Mouse (Mus musculus) left cerebral cortex, postnatal 4 days (tissue): ENCODE data around the gene Kank4. TPM values are rescaled to one million over a fixed set of nuclear protein-coding genes. Genes with fewer than 3 reads are reported as not detected.

Experiments used
- DNase-seq: peaks from one replicate; pipeline ENCODE4 v3.0.0-alpha.2; 2022
- intact Hi-C: fragments of 180-260 bp; cut with DNase I; formaldehyde crosslinking; loops from one replicate; pipeline ENCODE4 v1.15.1; 2025
- total RNA-seq, 2 experiments: library from RNA; stranded (reverse); gene quantifications; 2 replicates each; pipeline ENCODE4 v1.2.3; 2021

The Kank4 gene
- total RNA-seq, 2 experiments from 2014 or later, result 2.0 to 2.3 TPM

- DNase-seq, result no peak
- intact Hi-C loops, result no loop called here
Observed at GRCm38 (mm10) chr4:98778219-98778618, 39.1 kb downstream of the Kank4 start.

DNA sequence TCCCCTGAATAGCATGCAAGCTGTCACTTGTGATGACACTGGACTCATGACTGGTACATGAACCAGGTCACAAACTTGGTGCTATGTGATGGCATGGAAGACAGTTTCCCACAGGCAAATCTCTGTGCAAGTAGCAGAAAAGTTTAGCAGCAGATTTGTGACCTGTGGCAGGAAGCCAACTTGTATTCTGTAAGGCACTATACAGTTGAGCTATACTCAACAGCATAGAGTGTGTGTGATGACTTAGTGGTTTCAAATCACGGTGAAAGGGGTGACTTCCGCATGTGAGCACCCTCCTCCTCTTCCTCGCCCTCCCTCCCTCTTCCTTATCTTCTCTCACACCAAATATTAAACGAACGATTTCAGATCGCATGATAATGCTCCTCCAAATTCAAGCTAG, 39.9 kb downstream of the Kank4 start:
- intact Hi-C loops, result no loop called here

GRCm38 (mm10) chr4:98776721-98777427, 40.5 kb downstream of the Kank4 start:
- intact Hi-C loops, result no loop called here
- DNase-seq, result no peak

More for the DNA sequence above, 39.9 kb downstream of the Kank4 start:
- DNase-seq, result no peak

DNA sequence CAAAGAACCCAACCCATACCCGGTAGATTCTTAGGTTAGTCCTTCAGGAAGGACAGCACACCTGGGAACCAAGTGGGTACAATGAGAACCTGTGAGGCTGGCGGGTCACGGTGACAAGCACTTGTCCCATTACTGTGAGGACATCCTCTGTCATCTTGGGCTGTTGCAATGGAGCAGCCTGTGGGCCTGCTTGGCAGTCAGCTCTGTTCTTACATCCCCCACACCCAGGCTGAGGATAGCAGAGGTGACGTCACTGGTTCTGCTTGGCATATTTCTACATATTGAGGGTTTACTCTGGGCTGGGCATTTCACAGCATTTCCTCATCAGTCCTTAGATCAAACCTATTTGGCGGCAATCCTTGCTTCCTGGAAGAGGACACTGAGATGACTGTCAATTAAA, 43.6 kb downstream of the Kank4 start:
- intact Hi-C loops, result no loop called here
- DNase-seq, result no peak

DNA sequence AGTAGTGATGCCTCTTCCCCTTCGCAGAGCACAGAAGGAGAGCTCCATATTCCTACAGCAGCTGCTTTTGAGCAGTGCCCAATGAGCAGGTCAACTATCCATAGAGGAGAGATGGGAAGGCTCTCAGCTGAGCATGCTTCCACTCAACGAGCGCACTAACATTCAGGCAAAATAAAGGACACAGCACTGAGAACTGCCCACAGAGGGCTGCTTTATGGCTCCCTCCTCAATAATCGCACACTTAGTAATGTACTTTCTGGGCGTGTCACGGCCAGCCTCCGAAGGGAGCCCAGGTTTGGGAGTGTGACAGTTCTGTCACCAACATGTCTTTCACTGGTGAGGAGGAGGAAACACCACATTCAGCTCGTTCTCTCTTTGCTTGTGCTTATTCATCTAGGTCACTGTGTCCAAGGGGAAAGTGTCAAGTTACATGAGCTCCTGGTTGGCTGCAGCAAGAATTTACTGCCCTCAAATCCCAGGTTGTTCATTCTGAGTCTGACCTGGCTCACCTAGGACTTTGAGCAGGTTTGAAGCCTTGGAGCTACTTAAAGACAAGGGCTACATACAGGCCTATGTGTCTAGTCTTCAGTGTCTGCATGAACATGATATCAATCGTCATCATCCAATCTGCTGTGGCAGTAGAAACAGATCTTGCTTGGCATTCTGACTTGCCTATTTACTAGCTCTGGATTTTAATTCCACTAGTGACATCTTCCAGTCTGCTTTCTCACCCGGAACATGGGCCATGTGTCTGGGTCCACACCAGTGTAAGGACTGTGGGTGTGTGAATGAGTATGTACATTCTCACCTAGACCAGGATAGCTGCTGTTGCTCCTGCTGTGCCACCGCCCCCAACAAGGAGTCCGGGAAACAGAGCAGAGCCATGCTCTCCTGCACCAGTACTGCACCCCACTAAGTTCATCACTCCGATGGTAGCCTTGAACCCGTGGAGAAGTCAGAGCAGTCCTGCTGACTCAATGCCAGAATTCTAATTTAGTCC, 49.9 kb downstream of the Kank4 start:
- no peak for DNase-seq
- intact Hi-C loops, result no loop called here

DNA sequence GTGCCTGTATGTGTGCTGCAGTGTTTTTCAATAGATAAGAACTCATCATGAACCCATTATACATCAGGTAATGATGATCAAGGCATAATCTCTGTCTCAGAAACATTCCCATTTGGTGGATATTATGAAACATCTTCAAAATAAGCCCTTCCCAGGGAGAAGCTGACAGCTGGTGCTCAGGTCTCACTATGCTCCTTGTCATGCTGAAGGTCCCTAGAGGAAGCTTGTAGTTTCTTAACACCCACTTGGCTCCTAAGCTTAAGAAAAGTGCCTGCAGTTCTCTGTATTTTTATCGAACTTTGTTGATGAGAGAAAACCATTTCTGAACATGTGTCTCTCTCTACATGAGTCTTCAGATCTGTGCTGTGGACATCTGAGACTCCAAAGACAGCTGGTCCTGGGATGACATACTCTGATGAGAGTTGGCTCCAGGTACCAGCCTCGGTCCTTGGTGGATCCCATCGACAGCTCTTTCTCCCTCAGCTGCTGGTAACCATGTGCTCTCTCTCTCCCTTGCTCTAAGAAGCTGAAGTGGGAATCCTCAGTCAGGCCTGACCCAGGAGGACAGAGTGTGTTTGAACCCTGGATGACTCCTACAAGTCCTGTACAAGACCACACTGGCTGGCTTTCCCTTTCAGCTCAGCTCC, 58.3 kb downstream of the Kank4 start:
- intact Hi-C loops, result no loop called here
- DNase-seq, result peak; percentile 32

DNA sequence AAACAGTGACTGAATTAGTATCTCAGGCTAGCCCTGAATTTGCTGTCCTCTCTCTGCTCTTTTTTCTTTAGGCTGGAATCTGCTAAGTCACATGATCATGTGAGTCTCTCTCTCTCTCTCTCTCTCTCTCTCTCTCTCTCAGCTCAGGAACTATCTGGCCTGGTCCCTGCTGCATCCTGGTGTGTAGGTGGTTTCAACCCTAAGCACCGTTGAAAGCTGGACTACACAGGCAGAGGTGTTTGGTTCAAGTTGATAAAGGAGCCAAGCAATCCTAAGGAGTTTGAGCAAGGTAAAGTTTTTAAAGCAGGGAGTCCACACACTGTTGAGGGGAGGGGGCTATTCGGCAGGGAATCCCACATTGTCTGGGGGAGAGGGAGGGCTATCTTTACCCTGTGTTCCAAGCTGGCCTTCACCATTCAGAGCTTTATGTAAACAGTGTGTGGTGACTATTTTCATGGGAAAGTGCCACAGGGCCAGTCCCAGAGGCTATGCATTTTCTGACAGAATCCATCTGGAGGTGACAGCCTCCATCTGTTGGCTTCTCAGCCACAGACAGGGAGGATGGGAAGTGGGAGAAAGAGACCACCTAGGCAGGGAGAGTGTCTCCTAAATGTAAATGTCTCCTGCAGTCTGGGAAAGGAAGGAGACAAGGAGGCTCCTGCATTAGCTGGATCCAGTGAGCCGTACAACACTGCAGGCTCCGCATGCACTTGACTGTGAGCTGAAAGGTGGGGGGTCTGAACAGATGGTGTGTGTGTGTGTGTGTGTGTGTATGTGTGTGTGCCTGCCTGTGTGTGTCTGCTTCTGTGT, 59.1 kb downstream of the Kank4 start:
- intact Hi-C loops, result no loop called here
- DNase-seq, result peak; percentile 67

DNA sequence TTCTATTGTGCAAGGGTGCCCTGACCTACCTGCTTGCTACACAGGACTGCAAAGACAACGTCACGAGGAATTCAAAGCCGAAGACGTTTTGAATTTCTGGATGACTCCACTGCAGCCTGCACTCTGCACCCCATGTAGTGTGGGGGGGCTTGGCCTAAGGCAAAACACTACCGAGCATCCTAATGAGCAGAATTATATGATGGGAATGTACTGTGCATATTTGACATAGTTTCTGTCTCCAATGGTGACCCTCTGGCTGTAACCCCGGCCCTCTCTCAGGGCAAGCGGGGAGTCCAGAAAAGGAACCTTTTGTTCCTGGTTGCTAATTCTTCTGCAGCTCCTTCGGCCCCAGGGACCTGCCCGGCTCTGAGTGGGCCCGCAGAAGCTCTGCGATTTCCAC, 61.2 kb downstream of the Kank4 start:
- intact Hi-C loops, result no loop called here
- DNase-seq, result no peak

DNA sequence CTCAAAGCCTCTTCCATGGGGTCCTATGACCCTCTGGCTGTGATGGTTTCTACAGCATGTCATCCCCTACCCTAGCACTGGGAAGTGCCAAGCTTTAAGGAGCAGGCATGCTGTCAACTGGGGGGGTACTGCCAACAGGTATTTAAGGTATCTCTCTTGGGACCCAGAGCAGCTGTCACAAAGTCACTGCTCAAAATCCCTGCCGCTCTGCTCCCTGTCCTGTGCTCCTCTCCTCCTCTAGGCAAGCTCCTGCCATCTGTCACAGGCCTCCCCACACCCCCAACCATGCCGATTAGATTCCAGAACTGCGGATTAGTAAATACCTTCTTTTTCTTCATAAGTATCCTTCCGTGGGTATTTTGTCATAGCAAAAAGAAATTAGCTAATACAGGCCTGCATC, 62.9 kb downstream of the Kank4 start:
- DNase-seq, result no peak
- intact Hi-C loops, result no loop called here

DNA sequence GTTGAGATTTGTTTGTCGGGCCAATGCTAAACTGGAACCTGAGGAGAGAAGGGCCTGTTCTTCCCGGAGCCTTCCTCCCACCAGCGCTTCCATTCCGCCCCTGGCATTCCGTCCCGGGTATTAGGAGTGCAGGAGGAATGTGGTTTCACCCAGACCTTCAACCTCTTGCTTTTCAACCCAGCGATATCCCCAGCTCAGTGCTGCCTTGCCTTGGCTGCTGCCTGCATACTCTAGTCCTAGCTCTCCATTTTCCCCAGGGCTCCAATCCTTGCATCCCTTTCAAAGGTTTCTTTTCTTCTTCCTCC, 73.5 kb downstream of the Kank4 start:
- intact Hi-C loops, result loop anchor here (5.0 kb wide), 1 partner anchor 143 kb away; no protein-coding TSS in a partner anchor
- no peak for DNase-seq

GRCm38 (mm10) chr4:98743209-98743905, 74.0 kb downstream of the Kank4 start:
- intact Hi-C loops, result loop anchor here (5.0 kb wide), 1 partner anchor 144 kb away; no protein-coding TSS in a partner anchor
- DNase-seq, result no peak

GRCm38 (mm10) chr4:98739753-98740152, 77.6 kb downstream of the Kank4 start:
- intact Hi-C loops, result loop anchor here (5.0 kb wide), 1 partner anchor 148 kb away; no protein-coding TSS in a partner anchor

GRCm38 (mm10) chr4:98733660-98734059, 83.7 kb downstream of the Kank4 start:
- DNase-seq, result no peak
- intact Hi-C loops, result no loop called here

More at GRCm38 (mm10) chr4:98739753-98740152, 77.6 kb downstream of the Kank4 start:
- peak; percentile 14 for DNase-seq

- intact Hi-C loops, result loop anchor here (5.0 to 10.0 kb wide), 2 partner anchors 159 to 456 kb away; no protein-coding TSS in a partner anchor
- no peak for DNase-seq
Observed at GRCm38 (mm10) chr4:98728716-98729115, 88.6 kb downstream of the Kank4 start.

DNA sequence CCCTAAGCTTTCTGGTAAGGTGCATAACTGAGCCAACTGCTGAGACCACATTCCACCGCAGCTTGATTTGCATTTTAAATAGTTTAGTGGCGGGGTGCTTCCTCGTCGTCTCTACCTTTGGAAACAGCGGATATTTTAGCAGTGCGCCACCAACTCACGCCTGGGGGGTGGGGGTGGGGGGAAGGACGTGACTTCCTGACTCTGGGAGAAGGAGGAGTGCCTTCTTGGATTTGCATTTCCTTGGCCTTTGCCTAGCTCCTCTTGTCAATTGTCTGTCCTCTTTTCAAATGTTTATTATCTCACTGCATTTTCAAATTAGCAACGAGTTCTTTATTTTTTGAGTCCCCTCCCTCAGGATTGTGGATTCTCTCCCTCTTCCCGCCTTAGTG, 89.4 kb downstream of the Kank4 start:
- intact Hi-C loops, result loop anchor here (5.0 to 10.0 kb wide), 2 partner anchors 159 to 457 kb away; no protein-coding TSS in a partner anchor
- DNase-seq, result no peak

DNA sequence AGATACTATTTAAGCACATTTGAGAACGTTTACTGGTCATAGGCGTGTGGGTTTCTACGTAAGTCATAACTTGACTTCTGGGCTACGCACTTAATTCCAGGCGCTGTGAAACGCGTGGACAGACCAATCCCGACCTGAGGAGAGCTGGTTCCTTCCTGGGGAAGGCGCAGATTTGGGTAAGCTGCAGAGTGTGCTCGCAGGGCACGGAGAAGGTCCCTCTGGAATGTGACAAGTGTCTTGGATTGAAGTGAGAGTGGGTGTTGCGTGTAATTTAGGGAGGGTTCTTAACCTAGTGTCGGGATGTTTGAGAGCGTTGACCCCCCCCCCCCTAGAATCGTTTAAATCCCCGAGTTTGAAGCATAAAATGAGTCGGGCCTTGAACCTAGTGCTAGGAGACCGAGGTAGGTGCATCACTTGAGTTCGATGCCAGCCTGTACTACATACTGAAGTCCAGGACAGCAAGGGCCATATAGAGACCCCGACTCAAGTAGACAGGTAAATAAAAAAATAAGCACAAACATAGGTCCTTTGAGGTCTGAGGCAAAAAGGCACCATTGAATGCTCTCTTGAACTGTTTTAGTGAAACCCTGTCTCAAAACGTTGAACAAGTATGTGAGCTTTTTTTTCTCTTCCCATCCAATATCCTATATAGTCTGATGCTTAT, 89.9 kb downstream of the Kank4 start:
- DNase-seq, result no peak
- intact Hi-C loops, result loop anchor here (5.0 to 10.0 kb wide), 2 partner anchors 160 to 457 kb away; no protein-coding TSS in a partner anchor

- intact Hi-C loops, result loop anchor here (5.0 to 10.0 kb wide), 2 partner anchors 161 to 458 kb away; no protein-coding TSS in a partner anchor
- no peak for DNase-seq
Observed at GRCm38 (mm10) chr4:98726590-98727237, 90.6 kb downstream of the Kank4 start, which contains the start of gene L1td1. Gene L1td1, plus strand, starts transcription at chr4:98726734.

DNA sequence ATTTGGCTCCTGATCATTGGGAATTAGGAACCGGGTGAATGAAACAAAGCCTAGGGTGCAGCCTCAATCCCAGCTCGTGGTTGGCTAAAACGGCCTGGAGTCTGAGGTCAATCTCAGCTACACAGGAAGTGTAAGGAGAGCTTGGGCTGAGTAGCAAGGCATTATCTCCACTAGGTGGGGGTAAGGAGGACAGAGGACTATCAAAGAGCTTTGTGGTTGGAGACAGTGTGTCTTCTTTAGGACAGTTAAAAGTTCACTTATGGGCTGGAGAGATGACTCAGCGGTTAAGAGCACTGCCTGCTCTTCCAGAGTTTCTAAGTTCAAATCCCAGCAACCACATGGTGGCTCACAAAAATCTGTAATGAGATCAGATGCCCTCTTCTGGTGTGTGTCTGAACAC, 91.9 kb downstream of the Kank4 start:
- intact Hi-C loops, result loop anchor here (5.0 to 10.0 kb wide), 2 partner anchors 162 to 459 kb away; no protein-coding TSS in a partner anchor
- DNase-seq, result no peak
